Mouse (Mus musculus): ENCODE results near the gene Duox2.

Gene Duox2

GRCm38 (mm10) chr2:122301921-122302573, 3.8 kb upstream of the Duox2 start:
- WGBS = 8% methylated on average over 23 of the region's 23 CpGs

DNA sequence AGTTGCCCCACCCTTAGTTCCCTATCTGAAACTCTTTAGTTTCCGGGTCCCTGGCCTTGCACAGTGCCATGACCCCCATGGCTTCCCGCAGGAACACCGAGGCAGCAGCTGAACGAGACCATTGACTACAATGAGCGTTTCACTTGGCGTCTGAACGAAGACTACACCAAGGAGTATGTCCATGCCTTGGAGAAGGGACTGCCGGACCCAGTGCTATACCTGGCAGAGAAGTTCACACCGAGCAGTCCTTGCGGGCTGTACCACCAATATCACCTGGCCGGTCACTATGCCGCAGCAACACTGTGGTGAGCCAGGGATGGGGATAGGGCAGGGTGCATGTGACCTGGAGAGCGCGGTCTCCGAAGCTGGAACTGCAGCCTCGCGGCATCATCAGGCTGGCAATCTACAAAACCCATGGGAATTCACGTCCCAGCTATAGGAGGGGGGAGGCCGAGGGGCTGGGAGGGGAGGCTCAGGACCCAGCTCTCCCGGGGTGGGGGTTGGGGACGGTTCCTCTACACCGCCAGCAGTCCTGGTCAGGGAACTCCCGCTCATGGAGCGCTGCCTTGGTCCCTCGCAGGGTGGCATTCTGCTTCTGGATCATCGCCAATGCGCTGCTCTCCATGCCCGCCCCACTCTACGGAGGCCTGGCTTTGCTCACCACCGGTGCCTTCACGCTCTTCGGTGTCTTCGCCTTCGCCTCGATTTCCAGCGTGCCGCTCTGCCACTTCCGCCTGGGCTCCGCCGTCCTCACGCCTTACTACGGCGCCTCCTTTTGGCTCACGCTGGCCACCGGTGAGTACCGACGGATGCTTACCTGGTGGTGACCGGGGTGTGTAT, 3.1 kb upstream of the Duox2 start:
- 1% methylated on average over 48 of the region's 48 CpGs for WGBS

GRCm38 (mm10) chr2:122300656-122301020, 2.4 kb upstream of the Duox2 start:
- WGBS = 13% methylated on average over 14 of the region's 14 CpGs

DNA sequence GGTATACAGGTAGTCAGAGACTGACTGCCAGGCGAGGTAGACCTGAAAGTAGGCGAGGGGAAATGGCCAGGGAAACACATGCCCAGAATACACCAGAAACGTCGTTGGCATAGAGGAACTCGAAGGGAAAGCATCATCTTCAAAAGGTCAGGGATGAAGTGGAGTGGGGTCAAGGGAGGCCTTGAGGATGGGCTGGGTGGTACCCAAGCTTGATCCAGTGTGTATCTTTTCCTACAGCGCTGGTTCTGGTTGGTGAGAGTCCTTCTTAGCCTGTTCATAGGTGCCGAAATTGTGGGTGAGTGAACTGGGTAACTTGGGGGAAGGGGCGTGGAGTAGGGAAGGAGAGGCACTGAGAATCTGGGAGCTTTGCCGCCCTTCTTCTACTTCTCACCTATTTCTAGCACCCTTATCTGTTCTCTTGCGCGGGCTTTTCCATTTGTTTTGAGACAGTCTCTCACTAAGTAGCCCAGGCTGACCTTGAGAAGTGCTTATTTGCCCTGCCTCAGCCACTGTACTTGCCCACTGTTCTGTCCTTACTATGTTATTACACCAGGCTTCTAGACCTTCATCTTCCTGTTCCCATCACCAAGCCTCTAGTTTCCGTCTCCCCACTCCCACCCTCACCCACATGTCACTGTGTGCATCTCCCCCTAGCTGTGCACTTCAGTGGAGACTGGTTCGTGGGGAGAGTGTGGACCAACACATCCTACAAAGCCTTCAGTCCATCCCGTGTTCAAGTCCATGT, 1.8 kb upstream of the Duox2 start:
- WGBS = 40% methylated on average over 14 of the region's 14 CpGs

DNA sequence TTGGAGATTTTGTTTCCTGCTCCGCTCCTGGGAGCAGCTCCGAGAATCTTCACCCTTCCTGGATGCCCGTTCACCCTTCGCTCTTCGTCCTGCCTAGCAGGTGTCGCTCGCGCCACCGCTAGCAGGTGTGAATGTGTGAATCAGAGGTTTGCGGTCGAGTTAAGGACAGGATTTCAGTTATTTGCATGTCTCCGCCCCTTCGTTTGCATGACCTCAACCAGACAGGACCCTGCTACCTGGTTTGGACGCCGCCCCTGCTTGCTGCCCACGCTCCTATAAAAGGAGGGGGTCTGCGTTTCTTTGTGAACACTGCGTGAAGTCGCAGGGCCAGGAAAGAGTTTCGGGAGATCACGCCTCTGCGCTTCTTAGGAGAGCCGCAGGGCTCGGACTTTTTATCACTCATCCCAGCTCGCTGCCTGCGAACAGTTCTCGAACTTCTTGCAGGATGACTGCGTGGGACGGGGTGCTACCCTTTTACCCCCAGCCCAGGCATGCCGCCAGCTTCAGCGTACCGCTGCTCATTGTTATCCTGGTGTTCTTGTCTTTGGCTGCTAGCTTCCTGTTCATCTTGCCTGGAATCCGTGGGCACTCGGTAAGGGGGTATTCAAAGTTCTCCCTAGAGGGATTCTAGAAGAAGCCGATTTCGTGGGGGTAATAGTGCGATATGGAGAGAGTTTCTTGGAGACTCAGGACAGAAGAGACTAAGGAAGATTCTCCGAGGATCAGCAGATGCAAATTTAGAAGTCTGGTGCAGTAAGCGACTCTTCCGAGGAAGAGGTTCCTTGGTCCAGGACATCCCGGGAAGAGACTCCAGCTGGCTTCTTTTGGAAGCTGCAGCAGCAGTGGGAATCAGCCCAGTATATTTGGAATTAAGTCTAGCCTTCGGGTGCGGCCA, 594 bp upstream of the Duox2 start, which contains the start of gene Duoxa2:
Duoxa2 (plus strand) TSS at position 305 of the 895 bp plus-strand sequence.
- 2% methylated on average over 43 of the region's 43 CpGs for WGBS

DNA sequence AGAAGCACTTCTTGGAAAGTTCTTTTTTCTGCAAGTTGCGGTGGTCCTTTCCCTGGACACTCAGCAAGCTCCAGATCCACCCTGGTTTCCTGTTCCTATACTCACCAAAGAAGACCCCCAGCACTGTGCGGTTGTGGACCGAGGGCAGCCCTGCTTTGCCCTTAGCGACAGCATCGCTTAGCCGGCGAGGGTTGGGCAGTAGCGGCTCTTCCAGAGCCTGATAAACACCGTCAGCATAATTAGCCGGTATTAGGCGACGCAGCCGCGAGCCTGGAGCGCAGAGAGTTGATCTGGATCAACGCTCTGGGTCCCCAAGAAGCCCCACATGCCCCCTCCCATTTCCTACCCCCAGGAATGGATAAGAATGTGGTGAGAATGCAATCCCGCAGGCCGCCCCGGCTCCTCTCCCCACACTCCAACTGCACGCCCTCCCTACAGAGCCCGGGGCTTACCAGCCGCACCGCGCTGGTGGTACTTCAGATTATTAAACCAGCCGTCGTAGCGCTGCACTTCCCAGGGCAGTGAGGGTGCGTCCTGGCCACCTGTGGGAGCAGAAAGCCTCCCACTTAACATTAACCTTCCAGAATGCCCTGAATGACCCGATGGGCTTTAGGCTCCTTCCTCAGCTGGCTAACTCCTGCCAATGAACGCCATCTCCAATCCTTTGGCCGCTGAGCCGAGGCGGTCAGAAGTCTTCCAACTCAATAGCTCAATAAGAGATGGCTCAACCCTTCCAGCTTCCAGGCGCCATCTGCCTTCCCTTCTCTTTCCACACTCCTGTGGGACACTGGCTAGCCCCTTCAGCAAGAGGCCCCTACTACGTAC, 766 bp downstream of the Duox2 start:
- 1% methylated on average over 35 of the region's 35 CpGs for WGBS

GRCm38 (mm10) chr2:122294916-122295315, 3.3 kb downstream of the Duox2 start:
- WGBS = 16% methylated on average over 7 of the region's 7 CpGs

DNA sequence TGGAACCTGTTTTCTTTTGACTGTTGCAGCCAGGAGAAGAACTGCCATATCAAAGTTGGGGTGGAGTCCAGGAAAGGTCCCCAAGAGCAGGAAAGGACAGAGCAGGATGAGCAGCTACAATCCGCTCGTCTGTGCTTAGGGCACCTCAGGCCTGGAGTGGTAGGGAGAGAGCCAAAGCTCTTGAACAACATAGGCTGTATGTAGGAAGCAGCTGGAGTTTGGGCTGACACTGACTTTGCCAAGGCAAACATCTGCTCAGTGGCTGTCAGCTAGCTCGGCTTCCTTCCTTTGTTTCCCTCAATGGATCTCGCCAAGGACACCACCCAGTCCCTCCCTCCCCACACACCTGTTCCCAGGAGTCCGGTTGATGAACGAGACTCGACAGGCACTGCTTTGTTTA, 12.1 kb downstream of the Duox2 start:
- WGBS = 60% methylated on average over 7 of the region's 7 CpGs

GRCm38 (mm10) chr2:122284091-122284490, 14.2 kb downstream of the Duox2 start:
- 92% methylated on average over 9 of the region's 9 CpGs for WGBS

- WGBS = 92% methylated on average over 3 of the region's 3 CpGs
Observed at GRCm38 (mm10) chr2:122278769-122279168, 19.5 kb downstream of the Duox2 start.

DNA sequence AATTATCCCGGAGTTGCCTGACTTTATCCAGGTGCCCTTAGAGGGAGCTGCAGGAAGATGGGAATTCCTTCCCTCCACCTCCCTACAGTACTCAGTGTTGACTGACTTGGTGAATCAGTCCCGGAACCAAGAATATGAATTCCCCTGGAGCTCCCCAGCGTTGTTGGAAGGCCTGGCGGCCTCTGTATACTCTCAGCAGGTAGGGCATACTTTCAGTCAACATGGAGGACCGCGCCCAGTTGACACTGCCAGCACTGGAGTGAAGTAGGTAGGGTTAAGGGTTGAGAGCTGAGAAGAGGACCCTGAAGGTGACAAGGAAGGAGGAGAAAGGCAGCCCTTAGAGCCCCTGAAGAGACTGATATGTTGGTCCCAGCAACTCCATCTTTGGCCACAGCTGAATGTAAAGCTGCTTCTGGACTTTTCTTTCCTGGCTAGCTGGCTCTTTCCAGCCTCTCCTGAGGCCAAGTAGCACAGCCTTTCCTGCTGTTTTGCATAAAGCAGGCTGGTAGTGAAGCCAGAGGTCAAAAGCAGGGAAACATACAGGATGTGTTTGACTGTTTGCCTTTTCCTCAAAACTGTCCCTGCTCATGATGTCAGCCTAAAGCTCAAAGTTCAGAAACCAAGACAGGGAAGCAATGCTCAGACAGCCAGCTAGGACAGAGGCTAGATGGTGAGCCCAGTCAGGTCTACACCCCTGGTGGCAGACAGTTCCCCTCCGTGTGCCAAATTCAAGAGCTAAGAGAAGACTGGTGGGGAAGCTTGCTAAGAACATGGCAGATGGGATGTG, 31.6 kb downstream of the Duox2 start:
- 89% methylated on average over 7 of the region's 7 CpGs for WGBS

GRCm38 (mm10) chr2:122264690-122265089, 33.6 kb downstream of the Duox2 start:
- WGBS = 74% methylated on average over 3 of the region's 3 CpGs

DNA sequence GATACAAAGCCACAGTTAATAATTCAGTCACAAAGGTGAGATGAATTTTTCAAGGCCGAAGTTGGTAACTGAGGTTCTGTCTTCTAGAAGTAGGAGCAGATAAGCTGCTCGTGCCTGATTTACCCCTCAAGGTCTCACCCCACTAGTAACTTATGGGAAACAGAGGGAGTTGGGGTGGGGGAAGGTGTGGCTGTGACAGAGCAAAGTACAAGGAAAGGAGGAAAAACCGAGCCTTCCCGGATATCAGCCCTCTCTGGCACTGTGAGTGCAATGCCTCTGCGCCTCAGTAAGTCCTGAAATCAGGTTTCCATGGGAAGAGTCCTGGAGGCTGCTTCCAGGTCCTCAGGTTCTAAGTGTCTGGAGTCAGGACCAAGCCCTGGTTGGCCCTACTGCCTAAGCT, 37.5 kb downstream of the Duox2 start:
- 90% methylated on average over 5 of the region's 5 CpGs for WGBS

- WGBS = 61% methylated on average over 5 of the region's 5 CpGs
Observed at GRCm38 (mm10) chr2:122255997-122256396, 42.3 kb downstream of the Duox2 start.

- WGBS = 91% methylated on average over 10 of the region's 10 CpGs
Observed at GRCm38 (mm10) chr2:122247786-122248185, 50.5 kb downstream of the Duox2 start.

- WGBS = 8% methylated on average over 3 of the region's 3 CpGs
Observed at GRCm38 (mm10) chr2:122243671-122244131, 54.5 kb downstream of the Duox2 start.

DNA sequence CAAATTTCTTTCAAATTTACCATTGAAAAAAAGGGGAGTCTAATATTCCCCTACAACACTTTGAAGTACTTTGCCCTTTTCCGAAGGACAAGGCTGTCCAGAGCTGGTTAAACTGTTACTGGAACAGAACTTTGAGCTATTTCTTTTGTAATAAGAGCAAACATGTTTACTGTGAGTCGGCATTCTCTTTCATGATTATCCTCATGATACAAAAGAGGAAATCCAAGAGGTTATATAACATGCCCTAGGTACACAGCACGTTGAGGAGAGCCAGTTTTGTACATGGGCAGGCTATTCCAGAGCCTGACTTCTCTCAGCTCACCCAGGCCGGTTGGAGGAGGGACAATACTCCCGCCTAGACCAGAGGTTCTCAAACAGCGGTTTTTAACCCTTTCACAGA, 56.3 kb downstream of the Duox2 start:
- 67% methylated on average over 6 of the region's 6 CpGs for WGBS

DNA sequence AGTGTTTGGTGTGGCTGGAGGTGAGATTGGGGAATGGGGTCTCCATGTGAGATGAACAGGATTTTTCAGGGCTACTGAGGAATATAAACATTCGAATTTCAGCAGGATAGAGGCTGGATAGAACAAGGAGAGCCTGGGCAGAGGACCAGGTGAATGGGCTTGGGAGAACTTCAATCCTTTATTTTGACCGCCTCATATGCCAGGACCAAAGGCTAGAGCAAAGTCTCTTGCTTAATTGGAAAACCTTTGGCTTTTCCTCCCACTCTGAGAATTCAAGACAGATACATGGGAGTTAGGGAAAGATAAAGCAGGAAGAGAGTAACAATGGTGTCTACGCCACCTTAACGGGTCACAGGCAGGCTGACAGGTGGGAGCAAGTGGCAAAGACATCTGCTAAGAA, 57.0 kb downstream of the Duox2 start:
- WGBS = 95% methylated on average over 4 of the region's 4 CpGs

DNA sequence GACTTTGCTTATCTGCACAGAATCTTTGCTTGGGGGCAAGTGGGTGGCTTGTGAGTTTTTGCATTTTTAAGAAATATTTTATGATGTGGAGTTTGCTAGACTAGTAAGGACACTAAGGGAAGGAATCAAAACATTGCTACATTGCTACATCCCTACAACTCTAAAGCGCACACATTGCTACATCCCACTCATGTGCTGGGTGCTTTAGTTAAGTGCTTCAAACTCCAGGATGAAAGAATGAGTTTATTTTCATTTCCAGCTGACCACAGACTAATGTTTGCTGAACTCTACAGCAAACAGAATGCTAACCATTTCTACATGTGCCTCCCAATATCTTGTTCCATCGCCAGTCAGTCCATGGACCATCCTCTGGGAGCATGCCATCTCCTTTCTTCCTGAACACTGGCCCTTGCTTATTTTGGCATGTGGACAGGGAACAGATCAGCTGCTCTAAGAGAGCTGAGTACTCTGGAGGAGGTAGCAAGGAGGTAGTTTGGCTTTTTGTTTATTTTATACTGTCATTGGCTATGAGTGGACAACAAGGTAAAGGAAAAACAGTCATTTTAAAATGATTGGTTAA, 60.3 kb downstream of the Duox2 start:
- WGBS = 71% methylated on average over 2 of the region's 2 CpGs
